Mouse (Mus musculus) midbrain, embryonic 12.5 days (tissue): Measurements from ENCODE around the gene Ccnk. TPM values are rescaled to one million over a fixed set of nuclear protein-coding genes. Genes with fewer than 3 reads are reported as not detected.

Experiments
- ATAC-seq: fragments of 200-750 bp; cut with Nextera tagmentation; 2 replicates; pipeline ENCODE4 v1.8.0; 2017; ENCODE audit warnings: low read depth, moderate TSS enrichment, moderate library complexity; ENCODE audit not compliant: low FRiP score
- H3K27ac ChIP-seq: fragments of 300-500 bp; sonication (generic); replicated peaks from 2 replicates; pipeline ENCODE4 v1.5.1; 2016; ENCODE audit warnings: mild to moderate bottlenecking
- H3K27me3 ChIP-seq: fragments of 300-500 bp; sonication (generic); 2 replicates; pipeline ENCODE4 v1.6.1; 2016; ENCODE audit warnings: mild to moderate bottlenecking
- H3K36me3 ChIP-seq: fragments of 300-500 bp; sonication (generic); 2 replicates; pipeline ENCODE4 v1.6.1; 2016
- H3K4me1 ChIP-seq: fragments of 300-500 bp; sonication (generic); 2 replicates; pipeline ENCODE4 v1.6.1; 2016
- H3K4me2 ChIP-seq: fragments of 300-500 bp; sonication (generic); replicated peaks from 2 replicates; pipeline ENCODE4 v1.6.1; 2016; ENCODE audit warnings: mild to moderate bottlenecking, moderate library complexity
- H3K4me3 ChIP-seq: fragments of 300-500 bp; sonication (generic); 2 replicates; pipeline ENCODE4 v1.5.1; 2016; ENCODE audit warnings: mild to moderate bottlenecking
- H3K9ac ChIP-seq: fragments of 300-500 bp; sonication (generic); replicated peaks from 2 replicates; pipeline ENCODE4 v1.6.1; 2016; ENCODE audit warnings: mild to moderate bottlenecking, moderate library complexity
- H3K9me3 ChIP-seq: fragments of 300-500 bp; sonication (generic); 2 replicates; pipeline ENCODE4 v1.6.1; 2016; ENCODE audit warnings: mild to moderate bottlenecking
- WGBS: fragments of 180-500 bp; shearing (Covaris S2); methylation state at CpG from one replicate; pipeline ENCODE4 v1.1.7; 2016; 5-methylcytosine and 5-hydroxymethylcytosine counted together
- polyA plus RNA-seq: library from polyadenylated mRNA; unstranded; fragments of >200 nt; fragmentation: Nextera tagmentation; extraction: Ambion mirVana; gene quantifications from 2 replicates; pipeline ENCODE4 v1.2.1, GENCODE M21; 2016

Ccnk gene
- polyA plus RNA-seq, 1 experiment from 2014 or later, result 3.8 TPM

GRCm38 (mm10) chr12:108230077-108230476 is 50.7 kb downstream of the Ccnk start:
- peak overlapping the region; percentile 42; the same call in 1 of the 2 replicates for H3K27ac ChIP-seq
- WGBS, result 82% methylated on average over 12 of the region's 12 CpGs

GRCm38 (mm10) chr12:108230821-108231794 is 51.7 kb downstream of the Ccnk start:
- Histone ChIP-seq H3K27ac (peak overlapping the region; percentile 52; the same call in 1 of the 2 replicates), H3K9ac (no peak overlapping the region), H3K36me3 (no peaks in the 10 kb centered on the region), H3K9me3 (no peaks in the 10 kb centered on the region), H3K4me2 (no peak overlapping the region), H3K4me1 (peaks cover 55% of the 10 kb centered on the region), H3K4me3 (no peak overlapping the region), H3K27me3 (no peaks in the 10 kb centered on the region)
- ATAC-seq, result no peak
- WGBS, result 58% methylated on average over 17 of the region's 18 CpGs

More at GRCm38 (mm10) chr12:108230077-108230476, 50.7 kb downstream of the Ccnk start:
- H3K27me3 ChIP-seq, result no peaks in the 10 kb centered on the region
- no peak for ATAC-seq
- H3K9ac ChIP-seq, result no peak overlapping the region; the same call in 1 of the 2 replicates
- H3K4me3 ChIP-seq, result no peak overlapping the region
- no peaks in the 10 kb centered on the region for H3K9me3 ChIP-seq
- H3K4me1 ChIP-seq, result peaks cover 59% of the 10 kb centered on the region
- no peaks in the 10 kb centered on the region for H3K36me3 ChIP-seq
- no peak overlapping the region for H3K4me2 ChIP-seq

GRCm38 (mm10) chr12:108231901-108232300 is 52.5 kb downstream of the Ccnk start:
- Histone ChIP-seq H3K9me3 (no peaks in the 10 kb centered on the region), H3K9ac (0 out of 2 replicates have a peak overlapping the region, but pooled peaks have one; percentile 37), H3K27me3 (no peaks in the 10 kb centered on the region), H3K4me1 (peaks cover 52% of the 10 kb centered on the region), H3K36me3 (no peaks in the 10 kb centered on the region), H3K4me3 (no peak overlapping the region), H3K27ac (peak overlapping the region; percentile 61), H3K4me2 (no peak overlapping the region)
- no peak for ATAC-seq
- 39% methylated on average over 9 of the region's 9 CpGs for WGBS

GRCm38 (mm10) chr12:108233736-108234135 is 54.4 kb downstream of the Ccnk start:
- Histone ChIP-seq H3K4me3 (no peak overlapping the region), H3K4me1 (peaks cover 60% of the 10 kb centered on the region), H3K4me2 (no peak overlapping the region), H3K9ac (no peak overlapping the region), H3K27me3 (no peaks in the 10 kb centered on the region), H3K9me3 (no peaks in the 10 kb centered on the region), H3K27ac (no peak overlapping the region), H3K36me3 (no peaks in the 10 kb centered on the region)
- no peak for ATAC-seq
- WGBS, result 92% methylated on average over 6 of the region's 6 CpGs

- Histone ChIP-seq H3K27ac (no peak overlapping the region), H3K4me1 (peaks cover 64% of the 10 kb centered on the region), H3K9me3 (no peaks in the 10 kb centered on the region), H3K36me3 (no peaks in the 10 kb centered on the region), H3K4me3 (no peak overlapping the region), H3K27me3 (no peaks in the 10 kb centered on the region), H3K4me2 (no peak overlapping the region), H3K9ac (no peak overlapping the region)
- WGBS, result 86% methylated on average over 14 of the region's 14 CpGs
- no peak for ATAC-seq
Measured at GRCm38 (mm10) chr12:108234832-108235602, 55.6 kb downstream of the Ccnk start.

- Histone ChIP-seq H3K4me1 (peaks cover 71% of the 10 kb centered on the region), H3K36me3 (no peaks in the 10 kb centered on the region)
Measured at GRCm38 (mm10) chr12:108235976-108236555, 56.7 kb downstream of the Ccnk start.

GRCm38 (mm10) chr12:108237300-108238006 is 58.1 kb downstream of the Ccnk start:
- Histone ChIP-seq H3K36me3 (no peaks in the 10 kb centered on the region), H3K27ac (no peak overlapping the region), H3K27me3 (no peaks in the 10 kb centered on the region), H3K4me3 (no peak overlapping the region), H3K4me1 (peaks cover 71% of the 10 kb centered on the region), H3K4me2 (no peak overlapping the region), H3K9ac (no peak overlapping the region), H3K9me3 (no peaks in the 10 kb centered on the region)
- 84% methylated on average over 6 of the region's 6 CpGs for WGBS
- no peak for ATAC-seq

More at GRCm38 (mm10) chr12:108235976-108236555, 56.7 kb downstream of the Ccnk start:
- peak overlapping the region; percentile 15; the same call in 1 of the 2 replicates for H3K27ac ChIP-seq
- 78% methylated on average over 17 of the region's 18 CpGs for WGBS
- H3K4me3 ChIP-seq, result no peak overlapping the region
- no peak for ATAC-seq
- no peak overlapping the region for H3K9ac ChIP-seq
- no peaks in the 10 kb centered on the region for H3K9me3 ChIP-seq
- H3K27me3 ChIP-seq, result no peaks in the 10 kb centered on the region
- no peak overlapping the region for H3K4me2 ChIP-seq

- WGBS, result 83% methylated on average over 17 of the region's 17 CpGs
- H3K36me3 ChIP-seq, result no peaks in the 10 kb centered on the region
- no peak overlapping the region for H3K4me2 ChIP-seq
- peak overlapping the region; percentile 89; the same call in 1 of the 2 replicates for H3K27ac ChIP-seq
- no peaks in the 10 kb centered on the region for H3K27me3 ChIP-seq
- no peak overlapping the region for H3K9ac ChIP-seq
- no peak for ATAC-seq
- peaks cover 78% of the 10 kb centered on the region for H3K4me1 ChIP-seq
- no peaks in the 10 kb centered on the region for H3K9me3 ChIP-seq
- no peak overlapping the region for H3K4me3 ChIP-seq
Measured at GRCm38 (mm10) chr12:108238395-108239035, 59.1 kb downstream of the Ccnk start.

GRCm38 (mm10) chr12:108239441-108239840 is 60.1 kb downstream of the Ccnk start:
- 0 out of 2 replicates have a peak, but pooled peaks have one; percentile 14 for ATAC-seq
- H3K9me3 ChIP-seq, result no peaks in the 10 kb centered on the region
- H3K27me3 ChIP-seq, result no peaks in the 10 kb centered on the region
- no peaks in the 10 kb centered on the region for H3K36me3 ChIP-seq
- peaks cover 88% of the 10 kb centered on the region for H3K4me1 ChIP-seq
- H3K27ac ChIP-seq, result peak overlapping the region; percentile 89
- 30% methylated on average over 5 of the region's 5 CpGs for WGBS
- 0 out of 2 replicates have a peak overlapping the region, but pooled peaks have one; percentile 8 for H3K9ac ChIP-seq
- no peak overlapping the region for H3K4me3 ChIP-seq
- H3K4me2 ChIP-seq, result peak overlapping the region; percentile 37; the same call in 1 of the 2 replicates

GRCm38 (mm10) chr12:108240401-108240890 is 61.1 kb downstream of the Ccnk start:
- Histone ChIP-seq H3K36me3 (no peaks in the 10 kb centered on the region), H3K9me3 (no peaks in the 10 kb centered on the region), H3K4me2 (peak overlapping the region; percentile 37), H3K27me3 (no peaks in the 10 kb centered on the region), H3K4me3 (no peak overlapping the region), H3K27ac (peak overlapping the region; percentile 89), H3K4me1 (peaks cover 94% of the 10 kb centered on the region), H3K9ac (peak overlapping the region; percentile 35)
- ATAC-seq, result no peak
- 59% methylated on average over 13 of the region's 13 CpGs for WGBS
